Mouse (Mus musculus) forebrain, embryonic 14.5 days (tissue): ENCODE data around the gene Iqcb1. TPM values are rescaled to one million over a fixed set of nuclear protein-coding genes. Genes with fewer than 3 reads are reported as not detected.
A peak's percentile ranks its signal among the peaks of the same experiment; 100 is the strongest.

Experiments used
- ATAC-seq: fragments of 200-750 bp; cut with Nextera tagmentation; 2 replicates; pipeline ENCODE4 v1.8.0; 2017; ENCODE audit warnings: mild to moderate bottlenecking, moderate library complexity
- DNase-seq: peaks from one replicate; pipeline ENCODE4 v3.0.0-alpha.2; 2015; ENCODE audit warnings: low spot score
- H3K27ac ChIP-seq: fragments of 300-500 bp; sonication (generic); 2 replicates; pipeline ENCODE4 v1.5.1; 2014; ENCODE audit warnings: low read depth, mild to moderate bottlenecking, control low read depth, low read length, moderate library complexity
- H3K27me3 ChIP-seq: fragments of 300-500 bp; sonication (generic); replicated peaks from 2 replicates; pipeline ENCODE4 v1.6.1; 2014; ENCODE audit warnings: low read length, control low read depth, mixed read lengths; ENCODE audit not compliant: control insufficient read depth, insufficient read depth
- H3K36me3 ChIP-seq: fragments of 300-500 bp; sonication (generic); 2 replicates; pipeline ENCODE4 v1.6.1; 2014; ENCODE audit warnings: low read length, control low read depth; ENCODE audit not compliant: control insufficient read depth, insufficient read depth
- H3K4me1 ChIP-seq: fragments of 300-500 bp; sonication (generic); 2 replicates; pipeline ENCODE4 v1.6.1; 2014; ENCODE audit warnings: antibody characterized with exemption, low read length, control low read depth; ENCODE audit not compliant: control insufficient read depth, insufficient read depth
- H3K4me2 ChIP-seq: fragments of 300-500 bp; sonication (generic); 2 replicates; pipeline ENCODE4 v1.6.1; 2014; ENCODE audit warnings: mild to moderate bottlenecking, control low read depth, low read length
- H3K4me3 ChIP-seq: fragments of 300-500 bp; sonication (generic); 2 replicates; pipeline ENCODE4 v1.5.1; 2014; ENCODE audit warnings: low read depth, low read length, control low read depth
- H3K9ac ChIP-seq: fragments of 300-500 bp; sonication (generic); 2 replicates; pipeline ENCODE4 v1.6.1; 2014; ENCODE audit warnings: mild to moderate bottlenecking, low read length, control low read depth, moderate library complexity
- H3K9me3 ChIP-seq: fragments of 300-500 bp; sonication (generic); replicated peaks from 2 replicates; pipeline ENCODE4 v1.6.1; 2016; ENCODE audit warnings: low read length, control low read depth, mixed read lengths; ENCODE audit not compliant: control insufficient read depth
- WGBS: fragments of 180-500 bp; shearing (Covaris S2); extraction: QIAGEN DNeasy Blood & Tissue Kit; methylation state at CpG from one replicate; pipeline ENCODE4 v1.1.7; 2014; 5-methylcytosine and 5-hydroxymethylcytosine counted together
- polyA plus RNA-seq: library from polyadenylated mRNA; unstranded; fragments of >200 nt; fragmentation: Nextera tagmentation; extraction: Ambion mirVana; gene quantifications from 2 replicates; pipeline ENCODE4 v1.2.1, GENCODE M21; 2014

Iqcb1 gene
- polyA plus RNA-seq, 1 experiment from 2014 or later: 53.4 TPM

GRCm38 (mm10) chr16:36808616-36809015 lies 19.6 kb upstream of the Iqcb1 start:
- no peaks in the 10 kb centered on the region for H3K9me3 ChIP-seq
- ATAC-seq (no peak), DNase-seq (no peak)
- no peak overlapping the region for H3K4me3 ChIP-seq
- WGBS: 85% methylated on average over 3 of the region's 3 CpGs
- no peaks in the 10 kb centered on the region for H3K36me3 ChIP-seq
- H3K4me2 ChIP-seq: no peak overlapping the region
- no peak overlapping the region for H3K27ac ChIP-seq
- no peaks in the 10 kb centered on the region for H3K27me3 ChIP-seq
- H3K9ac ChIP-seq: no peak overlapping the region
- H3K4me1 ChIP-seq: no peaks in the 10 kb centered on the region

- Histone ChIP-seq H3K4me2 (no peak overlapping the region), H3K36me3 (no peaks in the 10 kb centered on the region), H3K9me3 (no peaks in the 10 kb centered on the region), H3K9ac (no peak overlapping the region), H3K27me3 (no peaks in the 10 kb centered on the region), H3K4me1 (no peaks in the 10 kb centered on the region), H3K4me3 (no peak overlapping the region), H3K27ac (no peak overlapping the region)
- WGBS: 73% methylated on average over 3 of the region's 3 CpGs
- DNase-seq (no peak), ATAC-seq (no peak)
These were observed 14.5 kb upstream of the Iqcb1 start for GRCm38 (mm10) chr16:36813680-36814079.

GRCm38 (mm10) chr16:36816916-36817315 lies 11.3 kb upstream of the Iqcb1 start:
- Histone ChIP-seq H3K4me1 (no peaks in the 10 kb centered on the region), H3K9me3 (no peaks in the 10 kb centered on the region), H3K27ac (no peak overlapping the region), H3K27me3 (no peaks in the 10 kb centered on the region), H3K4me2 (no peak overlapping the region), H3K9ac (no peak overlapping the region), H3K36me3 (no peaks in the 10 kb centered on the region), H3K4me3 (no peak overlapping the region)
- ATAC-seq: peak; percentile 55
- DNase-seq: no peak

- H3K27ac ChIP-seq: no peak overlapping the region
- no peaks in the 10 kb centered on the region for H3K36me3 ChIP-seq
- H3K4me3 ChIP-seq: no peak overlapping the region
- H3K4me2 ChIP-seq: no peak overlapping the region
- ATAC-seq: peak; percentile 97
- DNase-seq: peak; percentile 95
- WGBS: 17% methylated on average over 7 of the region's 7 CpGs
- H3K4me1 ChIP-seq: no peaks in the 10 kb centered on the region
- no peaks in the 10 kb centered on the region for H3K9me3 ChIP-seq
- no peaks in the 10 kb centered on the region for H3K27me3 ChIP-seq
- H3K9ac ChIP-seq: no peak overlapping the region
These were observed 10.8 kb upstream of the Iqcb1 start for GRCm38 (mm10) chr16:36817321-36817926.

GRCm38 (mm10) chr16:36820016-36820415 lies 8.2 kb upstream of the Iqcb1 start:
- no peak overlapping the region for H3K9ac ChIP-seq
- H3K27ac ChIP-seq: no peak overlapping the region
- H3K36me3 ChIP-seq: no peaks in the 10 kb centered on the region
- no peaks in the 10 kb centered on the region for H3K27me3 ChIP-seq
- H3K4me2 ChIP-seq: no peak overlapping the region
- ATAC-seq (no peak), DNase-seq (no peak)
- H3K4me3 ChIP-seq: no peak overlapping the region
- WGBS: 51% methylated on average over 6 of the region's 6 CpGs
- H3K9me3 ChIP-seq: no peaks in the 10 kb centered on the region
- H3K4me1 ChIP-seq: no peaks in the 10 kb centered on the region

- H3K4me1 ChIP-seq: no peaks in the 10 kb centered on the region
- no peak overlapping the region for H3K4me3 ChIP-seq
- no peak for DNase-seq
- no peak overlapping the region for H3K4me2 ChIP-seq
- no peak overlapping the region for H3K9ac ChIP-seq
- no peaks in the 10 kb centered on the region for H3K36me3 ChIP-seq
- ATAC-seq: no peak
- H3K9me3 ChIP-seq: no peaks in the 10 kb centered on the region
- no peaks in the 10 kb centered on the region for H3K27me3 ChIP-seq
- H3K27ac ChIP-seq: no peak overlapping the region
- 88% methylated on average over 3 of the region's 3 CpGs for WGBS
These were observed 7.4 kb upstream of the Iqcb1 start for GRCm38 (mm10) chr16:36820747-36821146.

GRCm38 (mm10) chr16:36821474-36821873 lies 6.7 kb upstream of the Iqcb1 start:
- WGBS: 8% methylated on average over 3 of the region's 3 CpGs
- Histone ChIP-seq H3K27ac (no peak overlapping the region), H3K27me3 (no peaks in the 10 kb centered on the region), H3K9me3 (no peaks in the 10 kb centered on the region), H3K4me3 (no peak overlapping the region), H3K36me3 (no peaks in the 10 kb centered on the region), H3K9ac (no peak overlapping the region), H3K4me1 (no peaks in the 10 kb centered on the region), H3K4me2 (no peak overlapping the region)
- ATAC-seq (no peak), DNase-seq (no peak)

GRCm38 (mm10) chr16:36827611-36828053 lies 553 bp upstream of the Iqcb1 start:
- Histone ChIP-seq H3K4me1 (peaks cover 3% of the 10 kb centered on the region; the same call in 1 of the 2 replicates), H3K9ac (peak overlapping the region; percentile 85), H3K9me3 (no peaks in the 10 kb centered on the region), H3K36me3 (no peaks in the 10 kb centered on the region), H3K4me3 (peak overlapping the region; percentile 84), H3K27ac (no peak overlapping the region), H3K4me2 (peak overlapping the region; percentile 63), H3K27me3 (no peaks in the 10 kb centered on the region)
- WGBS: 4% methylated on average over 11 of the region's 11 CpGs
- ATAC-seq: no peak
- DNase-seq: no peak

- Histone ChIP-seq H3K9ac (peak overlapping the region; percentile 85), H3K27ac (no peak overlapping the region), H3K36me3 (no peaks in the 10 kb centered on the region), H3K4me1 (peaks cover 3% of the 10 kb centered on the region; the same call in 1 of the 2 replicates), H3K9me3 (no peaks in the 10 kb centered on the region), H3K27me3 (no peaks in the 10 kb centered on the region), H3K4me2 (peak overlapping the region; percentile 63), H3K4me3 (peak overlapping the region; percentile 84)
- ATAC-seq: peak; percentile 40
- DNase-seq: peak; percentile 29
- 1% methylated on average over 11 of the region's 11 CpGs for WGBS
These were observed 635 bp downstream of the Iqcb1 start for GRCm38 (mm10) chr16:36828820-36829219.
